Mouse (Mus musculus) intestine, postnatal 0 days (tissue): ENCODE measurements around the gene Xpnpep1. TPM values are rescaled to one million over a fixed set of nuclear protein-coding genes. Genes with fewer than 3 reads are reported as not detected.

Source experiments
- ATAC-seq: fragments of 200-750 bp; cut with Nextera tagmentation; 2 replicates; pipeline ENCODE4 v1.8.0; 2017; ENCODE audit warnings: mild to moderate bottlenecking, moderate TSS enrichment, moderate library complexity
- H3K27ac ChIP-seq: fragments of 300-500 bp; sonication (generic); 2 replicates; pipeline ENCODE4 v1.5.1; 2014; ENCODE audit warnings: mild to moderate bottlenecking, low read depth, low read length, moderate library complexity
- H3K27me3 ChIP-seq: fragments of 300-500 bp; sonication (generic); replicated peaks from 2 replicates; pipeline ENCODE4 v1.6.1; 2014; ENCODE audit warnings: low read length, mixed read lengths; ENCODE audit not compliant: control insufficient read depth, insufficient read depth
- H3K36me3 ChIP-seq: fragments of 300-500 bp; sonication (generic); 2 replicates; pipeline ENCODE4 v1.6.1; 2014; ENCODE audit warnings: mild to moderate bottlenecking, moderate library complexity; ENCODE audit not compliant: control insufficient read depth, insufficient read depth
- H3K4me1 ChIP-seq: fragments of 300-500 bp; sonication (generic); replicated peaks from 2 replicates; pipeline ENCODE4 v1.6.1; 2014; ENCODE audit warnings: antibody characterized with exemption, low read length, mixed read lengths; ENCODE audit not compliant: control insufficient read depth, insufficient read depth
- H3K4me2 ChIP-seq: fragments of 300-500 bp; sonication (generic); replicated peaks from 2 replicates; pipeline ENCODE4 v1.6.1; 2014; ENCODE audit warnings: low read depth, mild to moderate bottlenecking, moderate library complexity
- H3K4me3 ChIP-seq: fragments of 300-500 bp; sonication (generic); 2 replicates; pipeline ENCODE4 v1.5.1; 2014; ENCODE audit warnings: low read depth, low read length
- H3K9ac ChIP-seq: fragments of 300-500 bp; sonication (generic); 2 replicates; pipeline ENCODE4 v1.6.1; 2014; ENCODE audit warnings: mild to moderate bottlenecking, low read depth, low read length
- H3K9me3 ChIP-seq: fragments of 300-500 bp; sonication (generic); 2 replicates; pipeline ENCODE4 v1.6.1; 2016; ENCODE audit warnings: mixed run types; ENCODE audit not compliant: control insufficient read depth
- CTCF ChIP-seq: sonication (generic); IDR thresholded peaks from 2 replicates; pipeline ENCODE4 v1.5.1; 2016; ENCODE audit warnings: low read depth, mild to moderate bottlenecking, control low read depth, antibody characterized with exemption, moderate library complexity
- WGBS: fragments of 180-500 bp; shearing (Covaris S2); extraction: QIAGEN DNeasy Blood & Tissue Kit; methylation state at CpG from one replicate; pipeline ENCODE4 v1.1.7; 2014; 5-methylcytosine and 5-hydroxymethylcytosine counted together
- polyA plus RNA-seq: library from polyadenylated mRNA; unstranded; fragments of >200 nt; fragmentation: Nextera tagmentation; extraction: Ambion mirVana; gene quantifications from 2 replicates; pipeline ENCODE4 v1.2.1, GENCODE M21; 2015

The Xpnpep1 gene
- polyA plus RNA-seq, 1 experiment from 2014 or later = 333 TPM

- no peak for TF ChIP-seq CTCF
Observed at GRCm38 (mm10) chr19:53062046-53062445, 22.0 kb upstream of the Xpnpep1 start.

GRCm38 (mm10) chr19:53059344-53060111, 19.5 kb upstream of the Xpnpep1 start:
- Histone ChIP-seq H3K4me3 (no peak overlapping the region), H3K27ac (peak overlapping the region; percentile 74), H3K4me1 (peaks cover 14% of the 10 kb centered on the region; the same call in 1 of the 2 replicates), H3K4me2 (no peak overlapping the region), H3K9me3 (no peaks in the 10 kb centered on the region), H3K36me3 (no peaks in the 10 kb centered on the region), H3K27me3 (no peaks in the 10 kb centered on the region), H3K9ac (no peak overlapping the region)
- WGBS = 83% methylated on average over 16 of the region's 16 CpGs
- peak; percentile 29 for ATAC-seq
- no peak for TF ChIP-seq CTCF

More at GRCm38 (mm10) chr19:53062046-53062445, 22.0 kb upstream of the Xpnpep1 start:
- H3K9ac ChIP-seq = no peak overlapping the region
- no peak overlapping the region for H3K27ac ChIP-seq
- ATAC-seq = no peak
- no peaks in the 10 kb centered on the region for H3K9me3 ChIP-seq
- no peak overlapping the region for H3K4me2 ChIP-seq
- no peaks in the 10 kb centered on the region for H3K27me3 ChIP-seq
- peaks cover 14% of the 10 kb centered on the region; the same call in 1 of the 2 replicates for H3K4me1 ChIP-seq
- 51% methylated on average over 3 of the region's 3 CpGs for WGBS
- no peak overlapping the region for H3K4me3 ChIP-seq
- H3K36me3 ChIP-seq = no peaks in the 10 kb centered on the region

- WGBS = 33% methylated on average over 8 of the region's 8 CpGs
- peak; percentile 91 for ATAC-seq
- no peak overlapping the region for H3K9ac ChIP-seq
Observed at GRCm38 (mm10) chr19:53058726-53059334, 18.8 kb upstream of the Xpnpep1 start.

GRCm38 (mm10) chr19:53057980-53058725, 18.1 kb upstream of the Xpnpep1 start:
- no peak overlapping the region for H3K9ac ChIP-seq
- no peaks in the 10 kb centered on the region for H3K36me3 ChIP-seq
- H3K4me3 ChIP-seq = no peak overlapping the region
- no peak for TF ChIP-seq CTCF
- peak overlapping the region; percentile 74 for H3K27ac ChIP-seq
- ATAC-seq = no peak
- no peaks in the 10 kb centered on the region for H3K27me3 ChIP-seq
- 72% methylated on average over 16 of the region's 16 CpGs for WGBS
- H3K4me1 ChIP-seq = peaks cover 14% of the 10 kb centered on the region; the same call in 1 of the 2 replicates
- no peaks in the 10 kb centered on the region for H3K9me3 ChIP-seq
- H3K4me2 ChIP-seq = no peak overlapping the region; the same call in 1 of the 2 replicates

More at GRCm38 (mm10) chr19:53058726-53059334, 18.8 kb upstream of the Xpnpep1 start:
- H3K4me3 ChIP-seq = no peak overlapping the region
- no peaks in the 10 kb centered on the region for H3K9me3 ChIP-seq
- no peaks in the 10 kb centered on the region for H3K27me3 ChIP-seq
- no peak overlapping the region; the same call in 1 of the 2 replicates for H3K4me2 ChIP-seq
- H3K4me1 ChIP-seq = peaks cover 14% of the 10 kb centered on the region; the same call in 1 of the 2 replicates
- peak overlapping the region; percentile 74 for H3K27ac ChIP-seq
- H3K36me3 ChIP-seq = no peaks in the 10 kb centered on the region
- TF ChIP-seq CTCF = peak; percentile 13; the same call in 1 of the 2 replicates

GRCm38 (mm10) chr19:53053355-53053754, 13.3 kb upstream of the Xpnpep1 start:
- no peaks in the 10 kb centered on the region for H3K27me3 ChIP-seq
- 89% methylated on average over 16 of the region's 16 CpGs for WGBS
- H3K4me3 ChIP-seq = no peak overlapping the region
- peaks cover 8% of the 10 kb centered on the region for H3K4me1 ChIP-seq
- TF ChIP-seq CTCF = no peak
- no peaks in the 10 kb centered on the region for H3K9me3 ChIP-seq
- H3K36me3 ChIP-seq = no peaks in the 10 kb centered on the region
- no peak overlapping the region for H3K27ac ChIP-seq
- no peak for ATAC-seq
- H3K9ac ChIP-seq = no peak overlapping the region
- no peak overlapping the region for H3K4me2 ChIP-seq
